Mouse (Mus musculus) forebrain, embryonic 14.5 days (tissue): ENCODE measurements around the gene Apbb1ip. TPM values are rescaled to one million over a fixed set of nuclear protein-coding genes. Genes with fewer than 3 reads are reported as not detected.
"Not testable (repeated sequence)": the region's sequence is repeated elsewhere in the genome, so short reads cannot be mapped to it uniquely, and the experiment has no call there.

ENCODE experiments used
- ATAC-seq: fragments of 200-750 bp; cut with Nextera tagmentation; 2 replicates; pipeline ENCODE4 v1.8.0; 2017; ENCODE audit warnings: mild to moderate bottlenecking, moderate library complexity
- DNase-seq: peaks from one replicate; pipeline ENCODE4 v3.0.0-alpha.2; 2015; ENCODE audit warnings: low spot score
- H3K27ac ChIP-seq: fragments of 300-500 bp; sonication (generic); 2 replicates; pipeline ENCODE4 v1.5.1; 2014; ENCODE audit warnings: low read depth, mild to moderate bottlenecking, control low read depth, low read length, moderate library complexity
- H3K27me3 ChIP-seq: fragments of 300-500 bp; sonication (generic); replicated peaks from 2 replicates; pipeline ENCODE4 v1.6.1; 2014; ENCODE audit warnings: low read length, control low read depth, mixed read lengths; ENCODE audit not compliant: control insufficient read depth, insufficient read depth
- H3K36me3 ChIP-seq: fragments of 300-500 bp; sonication (generic); 2 replicates; pipeline ENCODE4 v1.6.1; 2014; ENCODE audit warnings: low read length, control low read depth; ENCODE audit not compliant: control insufficient read depth, insufficient read depth
- H3K4me1 ChIP-seq: fragments of 300-500 bp; sonication (generic); 2 replicates; pipeline ENCODE4 v1.6.1; 2014; ENCODE audit warnings: antibody characterized with exemption, low read length, control low read depth; ENCODE audit not compliant: control insufficient read depth, insufficient read depth
- H3K4me2 ChIP-seq: fragments of 300-500 bp; sonication (generic); 2 replicates; pipeline ENCODE4 v1.6.1; 2014; ENCODE audit warnings: mild to moderate bottlenecking, control low read depth, low read length
- H3K4me3 ChIP-seq: fragments of 300-500 bp; sonication (generic); 2 replicates; pipeline ENCODE4 v1.5.1; 2014; ENCODE audit warnings: low read depth, low read length, control low read depth
- H3K9ac ChIP-seq: fragments of 300-500 bp; sonication (generic); 2 replicates; pipeline ENCODE4 v1.6.1; 2014; ENCODE audit warnings: mild to moderate bottlenecking, low read length, control low read depth, moderate library complexity
- H3K9me3 ChIP-seq: fragments of 300-500 bp; sonication (generic); replicated peaks from 2 replicates; pipeline ENCODE4 v1.6.1; 2016; ENCODE audit warnings: low read length, control low read depth, mixed read lengths; ENCODE audit not compliant: control insufficient read depth
- WGBS: fragments of 180-500 bp; shearing (Covaris S2); extraction: QIAGEN DNeasy Blood & Tissue Kit; methylation state at CpG from one replicate; pipeline ENCODE4 v1.1.7; 2014; 5-methylcytosine and 5-hydroxymethylcytosine counted together
- polyA plus RNA-seq: library from polyadenylated mRNA; unstranded; fragments of >200 nt; fragmentation: Nextera tagmentation; extraction: Ambion mirVana; gene quantifications from 2 replicates; pipeline ENCODE4 v1.2.1, GENCODE M21; 2014

Gene Apbb1ip
- polyA plus RNA-seq, 1 experiment from 2014 or later, result 0.66 TPM

DNA sequence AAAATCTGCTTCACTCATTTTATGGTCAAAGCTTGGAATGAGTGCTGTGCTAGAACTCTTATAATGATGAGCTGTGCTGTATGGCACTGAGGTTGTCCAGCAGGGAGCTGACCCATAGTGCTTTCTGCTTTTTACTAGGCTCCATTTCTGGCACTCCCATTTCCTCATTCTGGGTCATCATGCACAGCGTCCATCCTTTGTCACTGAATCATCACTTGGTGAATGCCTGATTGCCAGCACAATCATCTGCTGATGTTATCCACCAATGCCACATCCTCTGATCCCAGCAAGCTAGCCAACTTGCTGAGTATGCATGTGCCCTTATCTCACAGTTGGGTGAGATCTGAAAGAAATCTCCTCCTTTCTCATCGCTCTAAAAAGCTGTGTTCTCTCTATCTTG lies 48.4 kb downstream of the Apbb1ip start:
- no peak overlapping the region for H3K4me3 ChIP-seq
- no peaks in the 10 kb centered on the region for H3K36me3 ChIP-seq
- H3K27ac ChIP-seq, result no peak overlapping the region
- no peak overlapping the region for H3K4me2 ChIP-seq
- ATAC-seq (no peak), DNase-seq (no peak)
- H3K9me3 ChIP-seq, result no peaks in the 10 kb centered on the region
- H3K4me1 ChIP-seq, result no peaks in the 10 kb centered on the region
- no peaks in the 10 kb centered on the region for H3K27me3 ChIP-seq
- 76% methylated on average over 2 of the region's 2 CpGs for WGBS
- H3K9ac ChIP-seq, result no peak overlapping the region

DNA sequence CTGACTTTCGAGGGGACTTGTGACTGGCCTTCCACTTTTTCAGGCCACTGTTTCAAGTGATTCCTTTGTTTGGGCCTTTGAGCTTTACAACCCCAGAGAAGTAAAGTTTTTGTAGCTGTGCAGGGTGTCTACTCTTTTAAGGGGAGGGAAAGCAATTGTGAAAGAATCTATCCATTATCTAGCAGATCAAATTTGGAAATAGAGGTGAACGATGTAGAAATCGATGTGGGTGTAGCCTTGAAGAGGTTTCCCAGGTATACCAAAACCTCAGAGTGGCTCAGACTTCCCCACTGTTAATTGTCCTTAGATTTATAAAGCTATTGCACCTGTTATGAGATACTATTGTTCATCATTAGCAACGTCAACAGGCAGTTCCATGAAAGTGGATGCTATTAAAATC lies 71.6 kb downstream of the Apbb1ip start:
- DNase-seq (no peak), ATAC-seq (no peak)
- Histone ChIP-seq H3K4me2 (no peak overlapping the region), H3K9ac (no peak overlapping the region), H3K36me3 (no peaks in the 10 kb centered on the region), H3K27ac (no peak overlapping the region), H3K27me3 (no peaks in the 10 kb centered on the region), H3K4me1 (no peaks in the 10 kb centered on the region), H3K9me3 (no peaks in the 10 kb centered on the region), H3K4me3 (no peak overlapping the region)
- 87% methylated on average over 4 of the region's 4 CpGs for WGBS

DNA sequence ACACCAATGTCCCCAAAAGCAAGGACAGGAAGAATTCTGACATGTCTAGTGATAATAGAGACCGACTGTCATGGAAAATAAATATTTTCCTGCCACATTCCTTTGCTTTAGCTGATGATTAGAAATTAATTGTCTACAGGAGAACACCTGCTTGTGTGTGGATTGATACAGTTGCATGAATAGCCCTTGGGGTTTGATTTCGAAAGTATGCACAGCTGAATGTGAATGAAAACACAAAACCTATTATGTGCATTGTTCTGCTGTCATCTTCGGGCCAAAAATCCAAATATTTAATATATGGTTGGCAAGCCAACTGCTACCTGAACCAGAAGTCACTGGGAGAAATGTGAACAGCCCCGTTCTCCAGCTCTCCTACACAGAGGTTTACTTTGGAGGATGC lies 78.0 kb downstream of the Apbb1ip start:
- Histone ChIP-seq H3K4me3 (no peak overlapping the region), H3K4me1 (no peaks in the 10 kb centered on the region), H3K36me3 (no peaks in the 10 kb centered on the region), H3K27ac (no peak overlapping the region), H3K9me3 (no peaks in the 10 kb centered on the region), H3K4me2 (no peak overlapping the region), H3K9ac (no peak overlapping the region), H3K27me3 (no peaks in the 10 kb centered on the region)
- ATAC-seq (no peak), DNase-seq (no peak)
- WGBS, result 88% methylated on average over 4 of the region's 4 CpGs

DNA sequence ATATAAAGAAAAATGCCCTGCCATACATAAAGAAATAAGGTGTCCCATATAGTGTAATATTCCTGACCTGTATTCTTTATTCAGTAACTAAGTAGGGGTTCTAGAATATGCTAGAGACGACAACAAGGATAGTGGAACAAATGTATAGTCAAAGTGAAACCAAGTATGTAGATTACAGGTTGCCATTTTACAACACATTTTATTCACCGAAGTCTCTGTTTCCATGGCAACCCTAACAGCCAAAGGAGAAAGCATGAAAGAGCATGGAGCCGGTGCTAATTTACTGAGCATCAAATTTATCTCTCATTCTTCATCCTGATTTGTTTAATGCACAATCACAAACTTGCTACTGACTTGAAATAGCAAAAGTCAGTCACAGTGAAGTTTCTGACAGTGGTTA lies 83.6 kb downstream of the Apbb1ip start:
- peak; percentile 73 for DNase-seq
- no peaks in the 10 kb centered on the region for H3K36me3 ChIP-seq
- no peak overlapping the region for H3K27ac ChIP-seq
- ATAC-seq, result no peak
- WGBS, result 30% methylated on average over 3 of the region's 3 CpGs
- no peaks in the 10 kb centered on the region for H3K9me3 ChIP-seq
- no peak overlapping the region for H3K4me3 ChIP-seq
- H3K4me1 ChIP-seq, result no peaks in the 10 kb centered on the region
- no peak overlapping the region for H3K4me2 ChIP-seq
- H3K27me3 ChIP-seq, result no peaks in the 10 kb centered on the region
- H3K9ac ChIP-seq, result no peak overlapping the region

DNA sequence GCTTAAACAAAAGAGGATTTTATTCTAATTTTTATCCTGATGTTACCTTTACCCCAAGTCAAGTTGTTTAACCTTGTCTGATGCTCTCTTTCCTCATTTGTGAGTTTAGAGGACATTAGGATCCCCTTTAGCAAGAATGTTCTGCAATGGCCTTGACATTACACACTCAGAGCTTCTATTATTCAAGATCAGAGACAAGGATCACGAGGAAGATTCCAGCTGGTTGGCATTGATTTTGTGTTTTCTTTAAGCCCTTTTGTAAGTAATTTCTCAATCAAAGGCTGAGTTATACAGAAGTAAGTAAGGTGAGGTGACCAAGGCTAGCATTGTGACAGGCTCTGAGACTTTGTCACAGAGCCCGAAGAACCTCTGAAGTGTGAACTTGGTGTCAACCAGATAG lies 88.3 kb downstream of the Apbb1ip start:
- no peaks in the 10 kb centered on the region for H3K4me1 ChIP-seq
- H3K27me3 ChIP-seq, result no peaks in the 10 kb centered on the region
- H3K9ac ChIP-seq, result no peak overlapping the region
- H3K4me3 ChIP-seq, result no peak overlapping the region
- WGBS, result 81% methylated on average over 2 of the region's 2 CpGs
- ATAC-seq (no peak), DNase-seq (no peak)
- H3K9me3 ChIP-seq, result no peaks in the 10 kb centered on the region
- no peaks in the 10 kb centered on the region for H3K36me3 ChIP-seq
- H3K4me2 ChIP-seq, result no peak overlapping the region
- H3K27ac ChIP-seq, result no peak overlapping the region

DNA sequence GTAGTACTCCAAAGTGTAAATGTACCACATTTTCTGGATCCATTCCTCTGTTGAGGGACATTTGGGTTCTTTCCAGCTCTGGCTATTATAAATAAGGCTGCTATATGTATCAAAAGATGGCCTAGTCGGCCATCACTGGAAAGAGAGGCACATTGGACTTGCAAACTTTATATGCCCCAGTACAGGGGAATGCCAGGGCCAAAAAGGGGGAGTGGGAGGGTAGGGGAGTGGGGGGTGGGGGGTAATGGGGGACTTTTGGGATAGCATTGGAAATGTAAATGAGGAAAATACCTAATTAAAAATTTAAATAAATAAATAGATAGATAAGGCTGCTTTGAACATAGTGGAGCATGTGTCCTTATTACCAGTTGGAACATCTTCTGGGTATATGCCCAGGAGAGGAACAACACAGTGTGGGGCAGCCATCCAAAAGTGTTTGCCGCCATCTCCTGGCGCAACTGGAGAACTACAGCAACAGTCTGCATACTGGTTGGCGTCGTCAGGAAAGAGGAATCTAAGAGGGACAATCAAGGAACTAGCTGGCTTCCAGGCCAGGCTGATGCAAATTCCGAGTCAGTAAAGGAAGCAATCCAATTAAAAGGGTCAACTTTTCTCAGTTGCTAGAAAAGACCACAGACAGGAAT lies 90.6 kb downstream of the Apbb1ip start:
- not testable (repeated sequence) for H3K4me2 ChIP-seq, H3K36me3 ChIP-seq, H3K9me3 ChIP-seq, H3K4me1 ChIP-seq, H3K9ac ChIP-seq, H3K4me3 ChIP-seq, H3K27me3 ChIP-seq, H3K27ac ChIP-seq
- 3% methylated on average over 6 of the region's 6 CpGs for WGBS
- ATAC-seq (peak; percentile 98), DNase-seq (peak; percentile 84)

DNA sequence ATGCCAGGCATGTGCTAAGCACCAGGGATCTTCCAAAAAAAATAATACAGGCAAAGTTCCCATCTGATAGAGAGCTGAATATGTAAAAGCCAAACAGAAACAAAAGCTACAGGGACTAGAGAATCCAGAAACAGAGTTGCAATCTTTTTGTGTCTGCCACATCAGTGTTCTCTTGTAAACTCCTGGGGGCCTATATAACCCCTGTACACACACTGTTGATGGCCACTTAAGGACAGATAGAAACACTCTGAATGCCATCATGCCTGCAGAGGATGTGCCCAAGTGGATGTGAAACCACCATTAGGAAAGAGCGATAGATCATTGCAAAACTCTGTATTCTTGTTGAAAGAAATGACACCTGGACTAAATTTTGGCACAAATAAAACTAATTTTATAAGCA lies 91.9 kb downstream of the Apbb1ip start:
- Histone ChIP-seq H3K4me3 (no peak overlapping the region), H3K36me3 (no peaks in the 10 kb centered on the region), H3K27ac (no peak overlapping the region), H3K27me3 (no peaks in the 10 kb centered on the region), H3K4me2 (no peak overlapping the region), H3K4me1 (no peaks in the 10 kb centered on the region), H3K9ac (no peak overlapping the region), H3K9me3 (no peaks in the 10 kb centered on the region)
- DNase-seq (no peak), ATAC-seq (no peak)
- WGBS, result 95% methylated on average over 1 of the region's 1 CpGs

DNA sequence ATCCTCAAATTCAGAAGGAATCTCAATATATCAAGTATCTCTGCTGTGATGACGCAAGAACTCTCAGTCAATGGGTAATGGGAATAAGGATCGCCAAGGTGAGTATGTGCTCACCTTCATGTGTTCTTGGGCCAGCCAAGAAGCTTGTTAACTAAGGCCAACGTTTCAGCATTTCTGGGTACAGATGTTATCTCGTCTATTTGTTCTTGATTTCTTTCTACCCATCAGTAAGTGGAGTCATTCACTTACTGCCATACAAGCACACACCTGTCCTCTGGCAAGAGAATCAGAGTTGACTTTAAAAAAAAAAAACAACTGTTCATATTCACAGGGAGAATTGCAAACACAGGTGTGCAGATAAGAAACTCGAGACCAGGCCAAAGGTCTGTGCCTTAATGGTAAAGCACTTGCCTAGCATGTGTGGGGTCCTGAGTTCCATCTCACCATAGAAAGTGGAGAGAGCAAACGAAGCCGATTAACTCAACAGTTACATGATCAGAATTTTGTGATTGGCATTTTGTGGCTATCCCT lies 93.1 kb downstream of the Apbb1ip start:
- Histone ChIP-seq H3K36me3 (no peaks in the 10 kb centered on the region), H3K27me3 (no peaks in the 10 kb centered on the region), H3K9ac (no peak overlapping the region), H3K4me3 (no peak overlapping the region), H3K4me2 (no peak overlapping the region), H3K27ac (no peak overlapping the region), H3K9me3 (no peaks in the 10 kb centered on the region), H3K4me1 (no peaks in the 10 kb centered on the region)
- no peak for ATAC-seq
- 83% methylated on average over 7 of the region's 7 CpGs for WGBS
- DNase-seq, result no peak

DNA sequence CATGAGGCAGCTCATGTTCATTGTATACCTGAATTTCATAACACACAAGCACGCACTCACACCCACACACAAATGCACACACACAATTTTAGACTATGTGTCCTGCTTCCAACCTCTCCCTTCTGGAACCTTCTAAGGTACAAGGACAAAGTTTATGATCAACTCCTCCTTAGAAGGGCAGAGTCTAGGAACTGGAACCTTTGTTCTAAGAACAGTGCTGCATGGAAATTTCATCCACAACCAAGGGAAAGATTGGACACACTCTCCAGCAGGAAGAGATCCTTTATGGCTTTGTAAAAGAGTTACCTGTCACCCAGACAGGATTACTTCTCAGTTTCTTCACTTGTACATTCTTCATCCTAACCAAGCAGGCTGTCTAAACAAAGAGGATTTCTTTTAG lies 99.3 kb downstream of the Apbb1ip start:
- no peak overlapping the region for H3K4me3 ChIP-seq
- no peak overlapping the region for H3K27ac ChIP-seq
- 98% methylated on average over 1 of the region's 1 CpGs for WGBS
- ATAC-seq (no peak), DNase-seq (no peak)
- H3K9ac ChIP-seq, result no peak overlapping the region
- H3K4me1 ChIP-seq, result no peaks in the 10 kb centered on the region
- H3K27me3 ChIP-seq, result no peaks in the 10 kb centered on the region
- no peaks in the 10 kb centered on the region for H3K9me3 ChIP-seq
- no peaks in the 10 kb centered on the region for H3K36me3 ChIP-seq
- H3K4me2 ChIP-seq, result no peak overlapping the region
